ENCODE assay signal across 8 mouse cellular contexts in the genomic region with DNA sequence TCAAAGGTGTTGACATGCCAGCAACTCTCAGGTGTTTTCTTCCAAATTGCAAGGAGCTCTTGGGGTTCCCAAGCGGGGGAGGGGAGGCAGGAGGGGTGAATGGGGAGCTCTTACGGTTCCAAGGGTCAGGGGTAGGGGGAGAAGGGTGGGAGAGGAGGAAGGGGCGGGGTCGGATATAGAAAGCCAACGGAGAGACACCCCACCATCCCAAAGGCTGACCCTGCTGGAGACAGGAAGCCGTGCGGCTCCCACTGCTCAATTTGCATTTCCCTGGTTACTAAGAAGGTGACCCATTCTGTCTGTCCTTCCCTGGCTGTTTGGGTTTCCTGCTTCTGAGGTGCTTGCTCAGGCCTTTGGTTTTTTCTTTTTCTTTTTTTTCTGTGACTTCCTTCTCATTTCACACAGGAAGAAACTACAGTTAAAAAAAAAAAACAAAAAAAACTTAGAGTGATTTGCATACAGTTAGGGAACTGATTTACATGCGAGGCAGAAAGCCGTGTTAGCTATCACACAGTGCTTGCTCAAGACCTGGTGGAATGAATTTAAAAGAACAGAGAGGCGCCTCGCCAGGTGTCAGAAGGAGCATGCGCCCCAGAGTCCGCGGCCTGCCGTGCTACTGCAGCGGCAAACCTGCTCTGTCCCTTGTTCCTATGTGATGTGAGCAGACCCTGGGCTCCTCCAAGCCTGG. TPM values are rescaled to one million over a fixed set of nuclear protein-coding genes. Genes with fewer than 3 reads are reported as not detected.
A peak's percentile ranks its signal among the peaks of the same experiment; 100 is the strongest.
DNase-seq lines count a peak whose midpoint lies in the region; ATAC-seq and TF ChIP-seq lines count a peak whose summit lies in the region.
"Had no signal": no experiment of that assay in that cellular context is flagged by ENCODE, and none has a peak within 500 bp of the region (broad histone marks: within the 10 kb centered on the region; RNA-seq: fewer than 3 reads in every experiment).

No protein-coding gene starts in this region.

- H3K36me3 ChIP-seq in intestine, postnatal 0 days (ENCODE audit: control insufficient read depth, insufficient read depth): no peaks in the 10 kb centered on the region
- no peaks in the 10 kb centered on the region for H3K36me3 ChIP-seq in stomach, postnatal 0 days (ENCODE audit: control insufficient read depth, insufficient read depth, low read length)
- H3K36me3 ChIP-seq: liver, embryonic 15.5 days had no signal

- H3K27ac ChIP-seq in intestine, postnatal 0 days (ENCODE audit: low read depth, low read length): no peak overlapping the region
- no peak overlapping the region for H3K27ac ChIP-seq in stomach, postnatal 0 days (replicated peaks)
- H3K27ac ChIP-seq: liver, embryonic 15.5 days had no signal

- H3K9ac ChIP-seq in intestine, postnatal 0 days (ENCODE audit: low read depth, low read length): no peak overlapping the region
- no peak overlapping the region for H3K9ac ChIP-seq in stomach, postnatal 0 days (ENCODE audit: low read length)
- H3K9ac ChIP-seq: liver, embryonic 15.5 days had no signal

- no peak overlapping the region for H3K4me2 ChIP-seq in intestine, postnatal 0 days (replicated peaks; ENCODE audit: low read depth)
- no peak overlapping the region for H3K4me2 ChIP-seq in stomach, postnatal 0 days (replicated peaks; ENCODE audit: low read depth)
- H3K4me2 ChIP-seq: liver, embryonic 15.5 days had no signal

- H3K4me1 ChIP-seq in intestine, postnatal 0 days (replicated peaks; ENCODE audit: control insufficient read depth, insufficient read depth, low read length): no peaks in the 10 kb centered on the region
- no peaks in the 10 kb centered on the region for H3K4me1 ChIP-seq in stomach, postnatal 0 days (replicated peaks; ENCODE audit: control insufficient read depth, insufficient read depth)

- TF ChIP-seq EP300 in stomach, postnatal 0 days (optimal IDR thresholded peaks at IDR 0.05): no peak

- H3K9me3 ChIP-seq in intestine, postnatal 0 days (ENCODE audit: control insufficient read depth): 0 out of 2 replicates have a peak, but pooled peaks cover 3% of the 10 kb centered on the region
- H3K9me3 ChIP-seq in stomach, postnatal 0 days (ENCODE audit: control insufficient read depth, low read length): no peaks in the 10 kb centered on the region
- H3K9me3 ChIP-seq: liver, embryonic 15.5 days had no signal

- TF ChIP-seq CTCF in brain, embryonic 14.5 days (IDR thresholded peaks at IDR 0.05; ENCODE audit: borderline replicate concordance, extremely low read depth, insufficient read depth, insufficient read length): no peak
- TF ChIP-seq CTCF in intestine, postnatal 0 days (IDR thresholded peaks at IDR 0.05; ENCODE audit: low read depth): peak; percentile 43
- TF ChIP-seq CTCF in stomach, postnatal 0 days (IDR thresholded peaks at IDR 0.05; ENCODE audit: low read depth): 0 out of 2 replicates have a peak, but pooled peaks have one; percentile 3

- intact Hi-C loops in left cerebral cortex, postnatal 4 days (cut with DNase I): loop anchor here (2.0 kb wide), 1 partner anchor 33 kb away; no protein-coding TSS in a partner anchor

- H3K27me3 ChIP-seq in intestine, postnatal 0 days (replicated peaks; ENCODE audit: control insufficient read depth, insufficient read depth, low read length): no peaks in the 10 kb centered on the region
- H3K27me3 ChIP-seq in stomach, postnatal 0 days (ENCODE audit: control insufficient read depth, insufficient read depth, low read length): no peaks in the 10 kb centered on the region

- H3K4me3 ChIP-seq in intestine, postnatal 0 days (ENCODE audit: low read depth, low read length): no peak overlapping the region
- H3K4me3 ChIP-seq in stomach, postnatal 0 days (ENCODE audit: low read depth, low read length): no peak overlapping the region
- H3K4me3 ChIP-seq: liver, embryonic 15.5 days had no signal

- peak; percentile 3 for DNase-seq in left cerebral cortex, adult 11 months (ENCODE audit: low spot score)
- no peak for DNase-seq in left cerebral cortex, postnatal 4 days
- peak; percentile 45 for DNase-seq in brain, embryonic 14.5 days (ENCODE audit: low read depth)
- DNase-seq in stomach, postnatal 0 days (ENCODE audit: low spot score): peak; percentile 39
- no peak for DNase-seq in retina, embryonic 14.5 days (ENCODE audit: low spot score)

- WGBS in intestine, postnatal 0 days: 17% methylated on average over 16 of the region's 16 CpGs
- 12% methylated on average over 16 of the region's 16 CpGs for WGBS in stomach, postnatal 0 days

- ATAC-seq in intestine, postnatal 0 days: 0 out of 2 replicates have a peak, but pooled peaks have one; percentile 38
- no peak for ATAC-seq in stomach, postnatal 0 days (ENCODE audit: low FRiP score, low TSS enrichment)
- ATAC-seq in cerebellum, adult (ENCODE audit: insufficient number of reproducible peaks, low FRiP score, low TSS enrichment): no peak

- TF ChIP-seq POLR2A in brain, embryonic 14.5 days (IDR thresholded peaks at IDR 0.05; ENCODE audit: borderline replicate concordance, extremely low read depth, insufficient read depth, insufficient read length, poor library complexity, severe bottlenecking): no peak

RNA-seq across cellular contexts. Expression of a gene that starts 44.5 kb away (rescaled TPM):
- total RNA-seq in left cerebral cortex, postnatal 4 days (2021): under 1 TPM; 0.32 to 0.34 TPM
- 1.6 TPM in 2 replicates for polyA plus RNA-seq in brain, embryonic 14.5 days (2012; rRNA removed)
- polyA plus RNA-seq in intestine, postnatal 0 days (2015; fragmentation: Nextera tagmentation; extraction: Ambion mirVana): 0.39 and 0.51 TPM in 2 replicates
- polyA plus RNA-seq in stomach, postnatal 0 days (2015; fragmentation: Nextera tagmentation; extraction: Ambion mirVana): 52.5 and 53.3 TPM in 2 replicates

Comparison
In these comparisons a context has a peak if more than half of its experiments do, and no peak if none do; other contexts are left out.
1. DNase-seq: peak in left cerebral cortex, adult 11 months (single experiment), brain, embryonic 14.5 days (single experiment) and stomach, postnatal 0 days (single experiment); none in left cerebral cortex, postnatal 4 days (single experiment) and retina, embryonic 14.5 days (single experiment).
2. RNA of a gene that starts 44.5 kb away (polyA plus RNA-seq): 52.5 to 53.3 TPM in stomach, postnatal 0 days; 1.6 TPM in brain, embryonic 14.5 days and 0.39 to 0.51 TPM in intestine, postnatal 0 days; every median in the first group is over 10 times any median in the second.